Mouse (Mus musculus) liver, postnatal 0 days (tissue): Measurements from ENCODE around the gene Zfp473.

Experiments used
- CTCF ChIP-seq: sonication (generic); IDR thresholded peaks from 2 replicates; pipeline ENCODE4 v1.5.1; 2016; ENCODE audit warnings: antibody characterized with exemption, low read depth
- EP300 ChIP-seq: IDR thresholded peaks from 2 replicates; pipeline ENCODE4 v1.6.1; 2016; ENCODE audit warnings: antibody characterized with exemption, low read depth, mild to moderate bottlenecking

DNA sequence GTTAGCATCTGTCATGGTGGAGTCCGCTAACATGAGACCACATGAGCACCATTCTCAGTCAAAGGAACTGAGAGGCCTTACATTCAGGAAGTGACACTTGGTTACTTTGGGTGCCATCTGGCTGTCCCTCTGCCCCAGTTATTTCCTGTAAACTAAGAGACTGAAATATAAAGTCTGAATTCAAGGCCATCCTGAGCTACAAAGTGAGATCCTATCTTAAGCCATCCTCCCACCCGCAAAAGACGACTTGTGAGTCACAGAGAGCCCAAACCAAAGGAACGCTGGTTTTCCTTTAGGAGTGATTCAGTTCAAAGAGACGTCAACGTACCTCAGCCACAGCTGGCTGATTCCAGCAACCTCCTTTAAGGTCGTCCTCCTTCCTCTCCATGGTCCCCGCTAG, 9.5 kb downstream of the Zfp473 start:
- TF ChIP-seq CTCF (no peak), EP300 (no peak)
